Mouse (Mus musculus) stomach, postnatal 0 days (tissue): ENCODE results near the gene Wwc1.

Source experiments
- CTCF ChIP-seq: IDR thresholded peaks from 2 replicates; pipeline ENCODE4 v1.5.1; 2016; ENCODE audit warnings: antibody characterized with exemption, low read depth, mild to moderate bottlenecking, moderate library complexity
- EP300 ChIP-seq: optimal IDR thresholded peaks from 2 replicates; pipeline ENCODE3; 2016; ENCODE audit warnings: antibody characterized with exemption

DNA sequence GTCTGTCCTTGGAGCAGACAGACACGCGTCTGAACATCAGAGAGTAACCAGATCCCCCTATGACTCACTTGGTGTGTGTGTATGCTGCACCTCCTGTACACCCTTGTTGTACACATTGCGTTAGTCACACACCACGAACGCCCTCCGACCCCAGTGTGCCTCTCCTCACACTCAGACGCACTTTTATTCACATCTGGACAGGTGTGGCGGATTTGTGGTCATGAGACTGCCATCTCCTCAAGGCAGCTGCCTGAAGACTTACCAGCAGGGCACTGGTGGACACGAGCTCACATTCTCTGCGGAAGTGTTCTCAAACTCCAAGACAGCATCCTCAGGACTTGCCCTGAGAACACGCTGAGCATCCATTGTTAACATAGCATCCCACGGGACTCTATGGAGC is 17.7 kb upstream of the Wwc1 start:
- no peak for TF ChIP-seq EP300
- TF ChIP-seq CTCF: no peak
